Mouse (Mus musculus): ENCODE data around the gene Serpina1f. TPM values are rescaled to one million over a fixed set of nuclear protein-coding genes. Genes with fewer than 3 reads are reported as not detected.

Serpina1f gene
- polyA plus RNA-seq, 1 experiment: not detected

DNA sequence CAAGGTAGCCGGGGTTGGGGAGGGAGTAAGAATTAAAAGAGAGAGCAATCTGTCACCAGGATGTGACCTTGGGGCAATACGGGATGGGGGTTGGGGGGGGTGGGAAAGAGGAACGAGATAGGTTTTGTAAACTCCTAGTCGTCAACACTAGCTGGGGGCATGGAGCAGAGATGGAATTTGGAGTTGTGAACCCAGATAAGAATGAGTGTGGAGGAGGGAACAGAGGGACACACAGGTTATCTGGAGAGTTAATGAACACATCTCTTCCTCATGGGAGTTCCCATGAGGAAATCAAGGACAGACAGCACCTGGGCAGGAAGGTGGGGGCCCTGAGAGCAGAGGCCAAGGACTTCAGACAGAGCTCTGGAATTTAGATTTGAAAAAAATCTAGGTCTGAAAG lies 10.8 kb upstream of the Serpina1f start:
- Histone ChIP-seq H3K4me1 (ENCODE audit: control insufficient read depth, insufficient read depth, low read length) (no peaks in the 10 kb centered on the region), H3K36me3 (ENCODE audit: control insufficient read depth, insufficient read depth, low read length, poor library complexity, severe bottlenecking) (no peaks in the 10 kb centered on the region), H3K4me3 (ENCODE audit: low read depth, low read length) (no peak overlapping the region), H3K9ac (ENCODE audit: low read depth, poor library complexity, severe bottlenecking) (no peak overlapping the region), H3K27ac (ENCODE audit: insufficient read depth, low read length) (no peak overlapping the region), H3K9me3 (replicated peaks; ENCODE audit: control insufficient read depth, insufficient read depth, low read length, poor library complexity, severe bottlenecking) (no peaks in the 10 kb centered on the region), H3K27me3 (ENCODE audit: control insufficient read depth, insufficient read depth, low read length, poor library complexity, severe bottlenecking) (no peaks in the 10 kb centered on the region)
- TF ChIP-seq CTCF (IDR thresholded peaks at IDR 0.05; ENCODE audit: low read depth, low read length) (no peak), POLR2A (IDR thresholded peaks at IDR 0.05; ENCODE audit: insufficient read depth, low read length) (no peak), EP300 (IDR thresholded peaks at IDR 0.05; ENCODE audit: insufficient read depth, low read depth, low read length) (no peak)

DNA sequence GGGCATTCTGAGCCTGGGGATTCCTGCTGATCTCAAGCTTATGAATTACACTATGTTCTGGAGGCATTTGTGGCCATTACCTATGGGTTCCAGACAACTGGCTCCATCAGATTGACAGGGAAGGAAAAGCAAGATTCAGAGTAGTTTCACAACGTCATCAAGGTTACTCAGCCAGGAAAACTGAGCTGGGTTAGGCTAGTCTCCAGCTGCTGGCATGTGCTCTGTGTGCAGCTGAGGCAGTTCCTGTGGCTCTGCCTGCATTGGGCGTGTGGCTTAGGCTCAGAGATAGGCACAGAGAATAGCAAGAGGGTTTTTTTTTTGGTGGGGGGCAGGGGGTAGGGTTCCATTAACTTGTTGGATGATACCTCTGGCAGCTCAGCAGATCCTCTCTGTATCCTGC lies 10.2 kb upstream of the Serpina1f start:
- Histone ChIP-seq H3K9ac (ENCODE audit: low read depth, poor library complexity, severe bottlenecking) (no peak overlapping the region), H3K36me3 (ENCODE audit: control insufficient read depth, insufficient read depth, low read length, poor library complexity, severe bottlenecking) (no peaks in the 10 kb centered on the region), H3K4me1 (ENCODE audit: control insufficient read depth, insufficient read depth, low read length) (no peaks in the 10 kb centered on the region), H3K9me3 (replicated peaks; ENCODE audit: control insufficient read depth, insufficient read depth, low read length, poor library complexity, severe bottlenecking) (no peaks in the 10 kb centered on the region), H3K27me3 (ENCODE audit: control insufficient read depth, insufficient read depth, low read length, poor library complexity, severe bottlenecking) (no peaks in the 10 kb centered on the region), H3K4me3 (ENCODE audit: low read depth, low read length) (no peak overlapping the region), H3K27ac (ENCODE audit: insufficient read depth, low read length) (no peak overlapping the region)
- TF ChIP-seq POLR2A (IDR thresholded peaks at IDR 0.05; ENCODE audit: insufficient read depth, low read length) (no peak), CTCF (IDR thresholded peaks at IDR 0.05; ENCODE audit: low read depth, low read length) (no peak), EP300 (IDR thresholded peaks at IDR 0.05; ENCODE audit: insufficient read depth, low read depth, low read length) (no peak)

DNA sequence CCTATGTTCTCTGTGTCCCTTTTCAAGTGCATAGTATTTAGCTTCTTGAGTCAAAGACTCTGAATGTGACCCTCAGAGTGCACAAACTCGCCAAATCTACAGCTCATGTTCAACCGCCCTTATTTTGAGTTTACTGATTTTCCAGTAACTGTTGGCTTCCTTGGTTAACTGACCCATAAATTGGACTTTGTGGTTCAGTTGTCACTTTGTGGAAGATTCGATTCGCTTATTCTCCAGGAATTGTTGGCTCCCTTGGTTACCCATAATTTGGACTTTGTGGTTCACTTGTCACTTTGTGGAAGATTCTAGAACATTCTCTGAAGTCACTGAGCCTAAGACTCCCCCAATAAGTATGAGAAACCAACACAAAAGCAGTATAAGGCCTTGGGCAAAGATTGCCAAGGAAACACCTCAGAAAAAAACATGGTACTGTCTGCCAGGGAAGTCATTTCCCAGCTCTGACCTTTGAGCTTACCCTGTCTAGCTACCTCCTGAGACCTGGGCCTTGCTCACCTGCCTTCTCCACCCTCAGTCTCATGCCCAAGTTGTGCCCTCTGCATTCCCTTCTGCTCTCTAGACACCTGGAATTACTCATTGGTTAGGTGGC lies 4.9 kb upstream of the Serpina1f start:
- Histone ChIP-seq H3K27me3 (ENCODE audit: control insufficient read depth, insufficient read depth, low read length, poor library complexity, severe bottlenecking) (no peaks in the 10 kb centered on the region), H3K36me3 (ENCODE audit: control insufficient read depth, insufficient read depth, low read length, poor library complexity, severe bottlenecking) (no peaks in the 10 kb centered on the region), H3K27ac (ENCODE audit: insufficient read depth, low read length) (no peak overlapping the region), H3K4me1 (ENCODE audit: control insufficient read depth, insufficient read depth, low read length) (no peaks in the 10 kb centered on the region), H3K4me3 (ENCODE audit: low read depth, low read length) (no peak overlapping the region), H3K9me3 (replicated peaks; ENCODE audit: control insufficient read depth, insufficient read depth, low read length, poor library complexity, severe bottlenecking) (no peaks in the 10 kb centered on the region), H3K9ac (ENCODE audit: low read depth, poor library complexity, severe bottlenecking) (no peak overlapping the region)
- TF ChIP-seq POLR2A (IDR thresholded peaks at IDR 0.05; ENCODE audit: insufficient read depth, low read length) (no peak), EP300 (IDR thresholded peaks at IDR 0.05; ENCODE audit: insufficient read depth, low read depth, low read length) (no peak), CTCF (IDR thresholded peaks at IDR 0.05; ENCODE audit: low read depth, low read length) (no peak)

DNA sequence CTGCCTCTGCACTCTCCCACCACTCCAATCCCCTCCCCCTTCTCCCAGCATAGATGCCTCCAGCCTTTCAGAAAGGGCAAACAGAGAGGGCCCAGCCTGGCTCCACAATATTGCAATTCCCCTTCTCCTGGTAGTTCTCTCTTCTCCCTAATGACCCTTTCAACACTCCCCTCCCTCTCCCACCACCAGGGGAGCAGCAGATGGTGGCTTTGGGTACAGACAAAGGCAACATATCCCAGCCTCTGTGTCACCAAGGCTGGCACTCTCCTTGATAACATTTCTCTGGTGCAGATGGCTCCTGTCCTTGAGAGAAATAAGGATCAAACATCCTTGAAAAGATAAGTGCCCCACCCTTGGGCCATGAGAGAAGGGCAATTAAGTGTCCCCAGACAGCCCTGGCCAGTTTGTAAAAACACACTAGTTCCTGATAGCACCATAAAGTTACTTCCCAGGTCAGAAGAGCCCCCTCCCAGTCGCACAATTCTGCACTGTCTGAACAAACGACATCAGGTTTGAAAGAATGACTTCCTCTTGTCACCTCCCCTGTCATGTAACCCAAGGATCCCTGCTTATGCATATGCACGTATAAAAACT lies 7.0 kb downstream of the Serpina1f start:
- Histone ChIP-seq H3K4me1 (ENCODE audit: control insufficient read depth, insufficient read depth, low read length) (no peaks in the 10 kb centered on the region), H3K9ac (ENCODE audit: low read depth, poor library complexity, severe bottlenecking) (no peak overlapping the region), H3K9me3 (replicated peaks; ENCODE audit: control insufficient read depth, insufficient read depth, low read length, poor library complexity, severe bottlenecking) (no peaks in the 10 kb centered on the region), H3K27me3 (ENCODE audit: control insufficient read depth, insufficient read depth, low read length, poor library complexity, severe bottlenecking) (no peaks in the 10 kb centered on the region), H3K4me3 (ENCODE audit: low read depth, low read length) (no peak overlapping the region), H3K27ac (ENCODE audit: insufficient read depth, low read length) (no peak overlapping the region), H3K36me3 (ENCODE audit: control insufficient read depth, insufficient read depth, low read length, poor library complexity, severe bottlenecking) (no peaks in the 10 kb centered on the region)
- no peak for TF ChIP-seq EP300 (IDR thresholded peaks at IDR 0.05; ENCODE audit: insufficient read depth, low read depth, low read length)
- no peak for TF ChIP-seq CTCF (IDR thresholded peaks at IDR 0.05; ENCODE audit: low read depth, low read length)
- no peak for TF ChIP-seq POLR2A (IDR thresholded peaks at IDR 0.05; ENCODE audit: insufficient read depth, low read length)

DNA sequence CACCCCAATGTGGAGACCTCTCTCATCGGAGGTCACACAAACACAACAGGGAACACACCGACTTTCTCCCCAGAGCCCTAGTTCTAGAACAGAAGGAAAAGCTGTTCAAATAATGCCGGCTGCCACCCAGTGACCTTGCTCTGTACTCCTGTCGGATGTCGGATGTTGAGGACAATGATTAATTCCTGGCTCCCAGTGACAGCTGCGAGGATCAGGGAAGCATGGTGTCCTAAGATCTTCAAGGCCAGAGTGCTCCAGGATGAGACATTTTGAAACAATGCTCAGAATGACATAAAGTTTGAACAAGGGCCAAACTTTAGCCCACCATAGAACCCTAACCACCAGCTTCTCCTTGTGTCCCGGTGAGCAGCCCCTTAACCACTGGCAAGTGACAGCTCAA lies 8.3 kb downstream of the Serpina1f start:
- TF ChIP-seq POLR2A (IDR thresholded peaks at IDR 0.05; ENCODE audit: insufficient read depth, low read length) (no peak), EP300 (IDR thresholded peaks at IDR 0.05; ENCODE audit: insufficient read depth, low read depth, low read length) (no peak), CTCF (IDR thresholded peaks at IDR 0.05; ENCODE audit: low read depth, low read length) (no peak)
- no peaks in the 10 kb centered on the region for H3K27me3 ChIP-seq (ENCODE audit: control insufficient read depth, insufficient read depth, low read length, poor library complexity, severe bottlenecking)
- no peaks in the 10 kb centered on the region for H3K4me1 ChIP-seq (ENCODE audit: control insufficient read depth, insufficient read depth, low read length)
- H3K9ac ChIP-seq (ENCODE audit: low read depth, poor library complexity, severe bottlenecking): no peak overlapping the region
- H3K27ac ChIP-seq (ENCODE audit: insufficient read depth, low read length): no peak overlapping the region
- H3K4me3 ChIP-seq (ENCODE audit: low read depth, low read length): no peak overlapping the region
- H3K9me3 ChIP-seq (replicated peaks; ENCODE audit: control insufficient read depth, insufficient read depth, low read length, poor library complexity, severe bottlenecking): no peaks in the 10 kb centered on the region
- no peaks in the 10 kb centered on the region for H3K36me3 ChIP-seq (ENCODE audit: control insufficient read depth, insufficient read depth, low read length, poor library complexity, severe bottlenecking)

DNA sequence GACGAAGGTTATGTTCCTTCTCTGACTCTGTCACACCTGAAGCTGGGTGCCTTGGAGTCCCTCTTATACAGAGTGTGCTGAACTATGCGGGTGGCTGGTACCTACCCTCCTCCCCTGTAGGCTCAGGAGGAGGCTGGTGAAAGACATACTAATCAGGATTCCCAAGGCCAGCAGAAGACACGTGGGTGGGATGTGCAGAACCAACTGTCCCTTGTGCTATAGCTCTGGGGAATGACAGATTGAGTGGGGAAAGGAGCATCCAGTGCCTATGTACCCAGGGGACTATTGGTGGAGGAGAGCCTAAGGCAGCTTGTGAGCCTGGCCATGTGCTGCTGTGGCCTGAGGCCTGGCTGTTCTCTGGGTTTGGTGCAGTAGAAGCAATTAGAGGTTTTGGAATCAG lies 9.3 kb downstream of the Serpina1f start:
- Histone ChIP-seq H3K27me3 (ENCODE audit: control insufficient read depth, insufficient read depth, low read length, poor library complexity, severe bottlenecking) (no peaks in the 10 kb centered on the region), H3K4me3 (ENCODE audit: low read depth, low read length) (no peak overlapping the region), H3K27ac (ENCODE audit: insufficient read depth, low read length) (no peak overlapping the region), H3K9me3 (replicated peaks; ENCODE audit: control insufficient read depth, insufficient read depth, low read length, poor library complexity, severe bottlenecking) (no peaks in the 10 kb centered on the region), H3K36me3 (ENCODE audit: control insufficient read depth, insufficient read depth, low read length, poor library complexity, severe bottlenecking) (no peaks in the 10 kb centered on the region), H3K9ac (ENCODE audit: low read depth, poor library complexity, severe bottlenecking) (no peak overlapping the region), H3K4me1 (ENCODE audit: control insufficient read depth, insufficient read depth, low read length) (no peaks in the 10 kb centered on the region)
- no peak for TF ChIP-seq CTCF (IDR thresholded peaks at IDR 0.05; ENCODE audit: low read depth, low read length)
- no peak for TF ChIP-seq POLR2A (IDR thresholded peaks at IDR 0.05; ENCODE audit: insufficient read depth, low read length)
- TF ChIP-seq EP300 (IDR thresholded peaks at IDR 0.05; ENCODE audit: insufficient read depth, low read depth, low read length): no peak

Data from ES-Bruce4 (cell line).